Mouse (Mus musculus) A20 (cell line): Measurements from ENCODE around the gene Plekhb1.

Experiments used
- DNase-seq: peaks from one replicate; pipeline ENCODE4 v3.0.0-alpha.2; 2011; ENCODE audit warnings: low read depth, low spot score

Gene Plekhb1

GRCm38 (mm10) chr7:100658093-100658578 lies 4.1 kb downstream of the Plekhb1 start:
- no peak for DNase-seq

- DNase-seq: no peak
Measured at GRCm38 (mm10) chr7:100656739-100657138, 5.5 kb downstream of the Plekhb1 start.

- no peak for DNase-seq
Measured at GRCm38 (mm10) chr7:100654441-100654840, 7.8 kb downstream of the Plekhb1 start.

GRCm38 (mm10) chr7:100653480-100654266 lies 8.5 kb downstream of the Plekhb1 start:
- no peak for DNase-seq

DNA sequence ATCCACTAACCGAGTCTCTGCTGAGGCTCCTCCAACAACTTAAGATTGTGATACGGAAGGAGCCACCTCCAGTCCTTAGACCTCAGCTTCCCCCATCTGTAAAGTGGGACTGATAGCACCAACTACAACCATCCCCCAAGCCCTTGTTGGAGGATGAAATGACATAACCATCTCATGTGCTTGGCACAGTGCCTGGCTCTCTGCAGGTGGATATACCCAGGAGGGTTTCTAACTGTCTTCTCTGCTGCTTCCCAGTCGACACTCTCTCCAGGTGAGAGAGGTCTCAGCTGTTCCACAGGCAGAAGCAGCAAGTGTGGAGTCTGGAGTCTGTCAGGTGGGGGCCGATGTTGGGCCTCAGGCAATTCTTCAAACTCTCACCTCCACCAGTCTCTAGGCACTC lies 11.2 kb downstream of the Plekhb1 start:
- no peak for DNase-seq

DNA sequence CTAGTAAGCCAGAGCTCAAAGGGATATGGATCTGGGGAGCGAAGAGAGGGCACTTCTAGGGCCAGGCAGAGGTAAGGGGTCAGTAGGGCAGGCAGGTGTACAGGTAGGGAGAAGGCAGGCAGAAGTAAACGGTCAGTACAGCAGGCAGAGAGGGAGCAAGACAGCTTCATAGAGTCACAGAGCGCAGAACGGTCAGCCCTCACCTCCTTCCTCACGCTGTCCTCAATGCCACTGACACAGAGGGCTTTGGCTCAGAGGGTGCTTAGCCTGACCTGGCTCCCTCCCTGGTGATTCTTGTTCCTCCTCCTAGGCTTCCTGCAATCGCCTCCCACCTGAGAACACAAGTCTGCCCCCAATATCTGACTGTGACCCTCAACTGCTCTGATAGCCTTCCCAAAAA lies 11.8 kb downstream of the Plekhb1 start:
- no peak for DNase-seq

DNA sequence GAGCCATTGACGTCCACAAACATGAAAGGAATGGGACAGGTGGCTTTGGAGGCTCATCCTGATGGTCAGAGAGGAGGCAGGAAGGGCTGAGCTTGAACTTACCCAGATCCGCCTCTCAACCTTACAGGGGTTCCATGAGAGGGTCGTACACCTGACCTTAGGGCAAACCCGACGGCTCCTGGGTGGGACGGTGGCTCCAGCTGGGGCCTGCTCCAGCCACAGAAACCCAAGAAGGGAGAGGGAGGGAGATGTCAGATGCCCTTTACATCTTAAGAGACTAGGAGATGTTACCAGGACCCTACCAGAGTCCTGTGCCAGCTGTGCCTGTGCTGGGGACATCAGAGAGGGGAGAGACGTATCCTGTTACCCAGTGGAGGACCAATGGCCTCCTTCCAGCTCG lies 12.4 kb downstream of the Plekhb1 start:
- no peak for DNase-seq

- DNase-seq: no peak
Measured at GRCm38 (mm10) chr7:100649095-100649494, 13.1 kb downstream of the Plekhb1 start.

- peak; percentile 47 for DNase-seq
Measured at GRCm38 (mm10) chr7:100645147-100645546, 17.1 kb downstream of the Plekhb1 start.

DNA sequence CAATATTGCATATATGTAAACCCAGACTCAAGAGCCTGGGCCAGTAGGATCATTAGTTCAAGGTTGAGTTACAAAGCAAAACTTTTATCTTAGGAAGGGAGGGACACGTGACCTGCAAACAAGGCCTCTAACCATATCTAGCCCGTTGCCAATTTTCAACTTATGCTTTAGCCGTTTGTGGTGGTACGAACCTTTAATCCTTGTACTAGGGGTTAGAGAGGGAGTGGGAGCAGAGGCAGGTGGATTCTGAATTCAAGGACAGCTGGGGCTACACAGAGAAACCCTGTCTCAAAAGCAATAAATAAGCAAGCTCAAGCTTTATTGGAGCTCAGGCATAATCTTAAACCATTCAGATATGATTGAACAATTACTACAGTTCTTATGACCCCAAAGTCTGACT lies 19.8 kb downstream of the Plekhb1 start:
- DNase-seq: no peak

DNA sequence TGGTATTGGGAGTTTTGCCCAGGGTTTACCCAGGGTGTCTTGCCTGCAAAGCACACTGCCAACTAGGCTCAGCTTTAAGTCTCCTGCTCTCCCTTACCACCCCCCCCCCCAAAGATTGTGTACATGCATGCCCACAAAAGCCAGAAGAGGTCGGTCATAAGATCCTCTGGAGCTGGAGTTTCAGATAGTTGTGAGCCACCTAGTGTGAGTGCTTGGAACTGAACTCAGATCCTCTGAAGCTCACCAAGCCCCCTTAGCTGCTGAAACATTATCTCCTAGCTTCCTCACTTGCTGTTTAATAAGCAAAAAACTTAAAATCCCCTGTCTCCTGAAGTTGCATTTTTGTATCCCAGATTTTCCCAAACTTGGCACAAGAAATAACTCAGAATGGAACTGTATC lies 24.6 kb downstream of the Plekhb1 start:
- DNase-seq: peak; percentile 44

GRCm38 (mm10) chr7:100624538-100624937 lies 37.7 kb downstream of the Plekhb1 start:
- DNase-seq: peak; percentile 50

DNA sequence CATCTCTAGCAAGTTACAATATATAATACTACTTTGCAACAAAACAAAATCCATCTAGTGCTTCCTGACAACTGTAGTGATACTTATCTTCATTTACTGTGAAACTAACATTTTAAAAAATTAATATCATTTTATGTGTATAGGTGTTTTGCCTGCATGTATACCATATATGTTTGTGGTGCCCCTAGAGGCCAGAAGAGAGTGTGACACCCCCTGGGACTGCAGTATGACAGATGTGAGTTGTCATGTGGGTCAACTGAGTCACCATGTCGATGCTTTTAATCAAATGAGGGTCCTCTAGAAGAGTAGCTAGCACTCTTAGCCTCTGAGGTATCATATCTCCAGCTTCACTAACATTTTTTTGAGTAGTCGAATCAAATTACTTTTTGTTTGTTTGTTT lies 39.9 kb downstream of the Plekhb1 start:
- DNase-seq: peak; percentile 44

- DNase-seq: no peak
Measured at GRCm38 (mm10) chr7:100616121-100616857, 45.9 kb downstream of the Plekhb1 start.

GRCm38 (mm10) chr7:100608910-100609309 lies 53.3 kb downstream of the Plekhb1 start:
- DNase-seq: peak; percentile 52

- DNase-seq: peak; percentile 47
Measured at GRCm38 (mm10) chr7:100608130-100608741, 54.0 kb downstream of the Plekhb1 start, which contains the start of gene Mrpl48. TSS of gene Mrpl48 (minus strand) at chr7:100608301.

DNA sequence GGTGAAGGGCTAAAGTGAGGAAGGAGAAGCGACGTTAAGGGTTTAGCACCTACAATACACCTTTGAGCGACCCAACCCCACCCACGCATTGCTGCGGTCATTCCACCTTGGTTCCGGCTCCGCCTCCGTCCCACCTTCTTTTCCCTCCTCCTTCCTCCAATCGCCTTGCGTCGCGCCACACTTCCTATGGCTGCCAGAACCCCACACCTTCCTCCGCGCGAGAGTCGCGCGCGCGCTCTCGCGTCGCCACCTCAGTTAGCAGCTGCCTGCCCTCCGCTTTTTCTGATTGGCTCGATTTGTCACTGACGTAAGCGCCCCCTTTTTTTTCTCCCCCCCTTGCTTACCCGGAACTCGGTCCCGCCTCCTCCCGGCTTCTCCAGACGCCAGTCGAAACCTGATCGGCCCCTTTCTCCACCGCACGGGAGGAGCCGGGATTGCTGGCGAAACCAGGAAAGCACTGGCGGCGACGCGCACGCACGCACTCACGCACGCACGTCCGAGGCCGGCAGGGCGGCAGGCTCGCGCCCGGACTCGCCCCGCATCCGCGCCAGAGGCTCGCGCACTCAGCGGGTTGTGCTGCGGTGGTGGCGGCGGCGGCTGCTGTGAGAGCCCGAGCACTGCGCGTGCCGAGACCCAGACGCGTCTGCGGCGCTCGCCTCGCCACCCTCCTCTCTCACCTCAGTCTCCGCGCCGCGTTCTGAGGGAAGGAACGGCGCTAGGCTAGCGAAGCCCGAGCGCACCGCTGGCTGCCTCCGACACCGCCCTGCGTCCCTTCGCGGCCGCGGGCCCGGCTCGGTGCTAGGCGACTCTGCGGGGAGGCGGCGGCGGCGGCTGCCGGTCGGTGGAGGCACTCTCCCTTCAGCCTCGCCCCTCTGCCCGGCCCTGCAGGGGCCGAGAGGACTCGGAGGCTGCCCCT lies 54.7 kb downstream of the Plekhb1 start, which contains the start of gene Rab6a:
Gene Rab6a (plus strand): TSS at position 197 of the 916 bp plus-strand sequence.
- peak; percentile 100 for DNase-seq

GRCm38 (mm10) chr7:100600211-100600610 lies 62.0 kb downstream of the Plekhb1 start:
- no peak for DNase-seq

GRCm38 (mm10) chr7:100593349-100593748 lies 68.9 kb downstream of the Plekhb1 start:
- no peak for DNase-seq
